Mouse (Mus musculus): ENCODE data around the gene Dnm3.

Dnm3 gene

GRCm38 (mm10) chr1:162209487-162210149 lies 268.2 kb downstream of the Dnm3 start:
- DNase-seq (ENCODE audit: low read depth, low spot score), result peak; percentile 64

- peak; percentile 52 for DNase-seq (ENCODE audit: low read depth, low spot score)
These were observed 268.8 kb downstream of the Dnm3 start for GRCm38 (mm10) chr1:162209010-162209409.

- no peak for DNase-seq (ENCODE audit: low read depth, low spot score)
These were observed 270.2 kb downstream of the Dnm3 start for GRCm38 (mm10) chr1:162207708-162208043.

- peak; percentile 74 for DNase-seq (ENCODE audit: low read depth, low spot score)
These were observed 270.7 kb downstream of the Dnm3 start for GRCm38 (mm10) chr1:162206998-162207707.

- DNase-seq (ENCODE audit: low read depth, low spot score), result peak; percentile 69
These were observed 275.1 kb downstream of the Dnm3 start for GRCm38 (mm10) chr1:162202465-162203348.

- no peak for DNase-seq (ENCODE audit: low read depth, low spot score)
These were observed 277.4 kb downstream of the Dnm3 start for GRCm38 (mm10) chr1:162200446-162200845.

- peak; percentile 55 for DNase-seq (ENCODE audit: low read depth, low spot score)
These were observed 280.8 kb downstream of the Dnm3 start for GRCm38 (mm10) chr1:162196812-162197680.

GRCm38 (mm10) chr1:162188744-162189143 lies 289.1 kb downstream of the Dnm3 start:
- DNase-seq (ENCODE audit: low read depth, low spot score), result no peak

- DNase-seq (ENCODE audit: low read depth, low spot score), result peak; percentile 33
These were observed 290.3 kb downstream of the Dnm3 start for GRCm38 (mm10) chr1:162187352-162188120.

GRCm38 (mm10) chr1:162186470-162187351 lies 291.1 kb downstream of the Dnm3 start:
- DNase-seq (ENCODE audit: low read depth, low spot score), result peak; percentile 63

- DNase-seq (ENCODE audit: low read depth, low spot score), result peak; percentile 67
These were observed 293.7 kb downstream of the Dnm3 start for GRCm38 (mm10) chr1:162184003-162184748.

GRCm38 (mm10) chr1:162183438-162183837 lies 294.4 kb downstream of the Dnm3 start:
- no peak for DNase-seq (ENCODE audit: low read depth, low spot score)

- DNase-seq (ENCODE audit: low read depth, low spot score), result no peak
These were observed 296.5 kb downstream of the Dnm3 start for GRCm38 (mm10) chr1:162181187-162181975.

GRCm38 (mm10) chr1:162180451-162180850 lies 297.4 kb downstream of the Dnm3 start:
- no peak for DNase-seq (ENCODE audit: low read depth, low spot score)

- DNase-seq (ENCODE audit: low read depth, low spot score), result no peak
These were observed 298.4 kb downstream of the Dnm3 start for GRCm38 (mm10) chr1:162179401-162179800.

GRCm38 (mm10) chr1:162172806-162173205 lies 305.0 kb downstream of the Dnm3 start:
- no peak for DNase-seq (ENCODE audit: low read depth, low spot score)

- DNase-seq (ENCODE audit: low read depth, low spot score), result no peak
These were observed 313.9 kb downstream of the Dnm3 start for GRCm38 (mm10) chr1:162163687-162164484.
